Mouse (Mus musculus): ENCODE data around the gene Baiap2. TPM values are rescaled to one million over a fixed set of nuclear protein-coding genes. Genes with fewer than 3 reads are reported as not detected.
A peak's percentile ranks its signal among the peaks of the same experiment; 100 is the strongest.

Gene Baiap2
- polyA plus RNA-seq, 1 experiment from 2014 or later: 17.7 TPM

- Histone ChIP-seq H3K4me1 (ENCODE audit: control insufficient read depth, insufficient read depth, low read length) (peaks cover 17% of the 10 kb centered on the region), H3K36me3 (ENCODE audit: control insufficient read depth, insufficient read depth, low read length) (0 out of 2 replicates have a peak, but pooled peaks cover 2% of the 10 kb centered on the region), H3K27ac (replicated peaks; ENCODE audit: low read depth, low read length) (no peak overlapping the region), H3K9ac (ENCODE audit: low read length) (no peak overlapping the region), H3K4me3 (ENCODE audit: low read depth, low read length) (no peak overlapping the region), H3K4me2 (ENCODE audit: low read depth, severe bottlenecking) (no peak overlapping the region), H3K27me3 (ENCODE audit: control insufficient read depth, insufficient read depth, low read length) (no peaks in the 10 kb centered on the region), H3K9me3 (ENCODE audit: control insufficient read depth, low read length) (no peaks in the 10 kb centered on the region)
- DNase-seq (ENCODE audit: low spot score): peak; percentile 25
- WGBS: 55% methylated on average over 10 of the region's 10 CpGs
- no peak for ATAC-seq (ENCODE audit: insufficient number of reproducible peaks, low FRiP score, low TSS enrichment, low read depth)
Measured at GRCm38 (mm10) chr11:119989115-119989564, 46.6 kb downstream of the Baiap2 start.

- 0 out of 2 replicates have a peak, but pooled peaks have one; percentile 51 for ATAC-seq (ENCODE audit: insufficient number of reproducible peaks, low FRiP score, low TSS enrichment, low read depth)
- 65% methylated on average over 10 of the region's 10 CpGs for WGBS
- Histone ChIP-seq H3K4me3 (ENCODE audit: low read depth, low read length) (no peak overlapping the region), H3K9ac (ENCODE audit: low read length) (no peak overlapping the region), H3K4me1 (ENCODE audit: control insufficient read depth, insufficient read depth, low read length) (peaks cover 17% of the 10 kb centered on the region), H3K9me3 (ENCODE audit: control insufficient read depth, low read length) (no peaks in the 10 kb centered on the region), H3K36me3 (ENCODE audit: control insufficient read depth, insufficient read depth, low read length) (peaks cover 2% of the 10 kb centered on the region; the same call in 1 of the 2 replicates), H3K27me3 (ENCODE audit: control insufficient read depth, insufficient read depth, low read length) (no peaks in the 10 kb centered on the region), H3K27ac (replicated peaks; ENCODE audit: low read depth, low read length) (no peak overlapping the region), H3K4me2 (ENCODE audit: low read depth, severe bottlenecking) (no peak overlapping the region)
- DNase-seq (ENCODE audit: low spot score): no peak
Measured at GRCm38 (mm10) chr11:119990658-119991337, 48.2 kb downstream of the Baiap2 start.

- no peak overlapping the region for H3K27ac ChIP-seq (replicated peaks; ENCODE audit: low read depth, low read length)
- no peaks in the 10 kb centered on the region for H3K9me3 ChIP-seq (ENCODE audit: control insufficient read depth, low read length)
- 14% methylated on average over 10 of the region's 10 CpGs for WGBS
- H3K9ac ChIP-seq (ENCODE audit: low read length): no peak overlapping the region
- H3K4me1 ChIP-seq (ENCODE audit: control insufficient read depth, insufficient read depth, low read length): peaks cover 17% of the 10 kb centered on the region
- DNase-seq (ENCODE audit: low spot score) (peak; percentile 96), ATAC-seq (ENCODE audit: insufficient number of reproducible peaks, low FRiP score, low TSS enrichment, low read depth) (peak; percentile 35; the same call in 1 of the 2 replicates)
- no peaks in the 10 kb centered on the region for H3K27me3 ChIP-seq (ENCODE audit: control insufficient read depth, insufficient read depth, low read length)
- H3K36me3 ChIP-seq (ENCODE audit: control insufficient read depth, insufficient read depth, low read length): peaks cover 2% of the 10 kb centered on the region; the same call in 1 of the 2 replicates
- H3K4me3 ChIP-seq (ENCODE audit: low read depth, low read length): no peak overlapping the region
- H3K4me2 ChIP-seq (ENCODE audit: low read depth, severe bottlenecking): no peak overlapping the region
Measured at GRCm38 (mm10) chr11:119991338-119991678, 48.7 kb downstream of the Baiap2 start.

DNA sequence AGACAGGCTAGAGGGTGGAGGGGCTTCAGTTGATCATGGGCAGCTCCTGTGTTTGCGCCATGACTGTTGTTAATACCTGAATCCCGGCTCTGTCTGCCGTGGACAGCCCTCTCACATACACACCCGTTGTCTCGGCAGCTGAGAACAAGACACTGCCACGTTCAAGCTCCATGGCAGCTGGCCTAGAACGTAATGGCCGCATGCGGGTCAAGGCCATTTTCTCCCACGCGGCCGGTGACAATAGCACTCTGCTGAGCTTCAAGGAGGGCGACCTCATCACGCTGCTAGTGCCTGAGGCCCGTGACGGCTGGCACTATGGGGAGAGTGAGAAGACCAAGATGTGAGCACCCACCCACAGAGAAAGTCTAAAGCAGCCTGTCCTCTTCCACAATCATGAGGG, 54.8 kb downstream of the Baiap2 start:
- Histone ChIP-seq H3K27me3 (ENCODE audit: control insufficient read depth, insufficient read depth, low read length) (no peaks in the 10 kb centered on the region), H3K9me3 (ENCODE audit: control insufficient read depth, low read length) (no peaks in the 10 kb centered on the region), H3K27ac (replicated peaks; ENCODE audit: low read depth, low read length) (no peak overlapping the region), H3K4me2 (ENCODE audit: low read depth, severe bottlenecking) (no peak overlapping the region), H3K4me3 (ENCODE audit: low read depth, low read length) (no peak overlapping the region), H3K36me3 (ENCODE audit: control insufficient read depth, insufficient read depth, low read length) (peaks cover 5% of the 10 kb centered on the region), H3K4me1 (ENCODE audit: control insufficient read depth, insufficient read depth, low read length) (no peaks in the 10 kb centered on the region), H3K9ac (ENCODE audit: low read length) (no peak overlapping the region)
- 94% methylated on average over 16 of the region's 16 CpGs for WGBS
- ATAC-seq (ENCODE audit: insufficient number of reproducible peaks, low FRiP score, low TSS enrichment, low read depth) (no peak), DNase-seq (ENCODE audit: low spot score) (no peak)

DNA sequence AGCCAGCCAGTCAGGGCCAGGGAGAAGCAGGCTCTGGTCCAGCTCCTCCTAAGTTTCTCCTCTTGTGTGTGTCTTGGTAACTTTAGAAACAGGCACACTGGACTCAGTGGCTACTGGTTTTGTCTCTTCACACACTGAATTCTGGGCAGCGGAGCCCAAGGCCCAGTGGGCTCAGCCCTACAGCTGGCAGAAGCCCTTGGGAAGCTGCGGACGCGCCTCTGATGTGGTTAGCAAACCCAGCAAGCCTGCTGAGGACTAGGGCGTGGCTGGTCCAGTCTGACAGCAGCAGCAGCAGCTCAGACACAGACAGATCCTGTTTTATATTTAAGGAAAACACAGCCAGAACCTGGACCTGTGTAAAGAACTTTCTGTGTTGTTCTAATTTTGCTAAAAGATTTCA, 59.5 kb downstream of the Baiap2 start:
- 80% methylated on average over 5 of the region's 5 CpGs for WGBS
- ATAC-seq (ENCODE audit: insufficient number of reproducible peaks, low FRiP score, low TSS enrichment, low read depth) (no peak), DNase-seq (ENCODE audit: low spot score) (no peak)
- H3K9me3 ChIP-seq (ENCODE audit: control insufficient read depth, low read length): no peaks in the 10 kb centered on the region
- H3K36me3 ChIP-seq (ENCODE audit: control insufficient read depth, insufficient read depth, low read length): peaks cover 6% of the 10 kb centered on the region; the same call in 1 of the 2 replicates
- no peaks in the 10 kb centered on the region for H3K27me3 ChIP-seq (ENCODE audit: control insufficient read depth, insufficient read depth, low read length)
- no peak overlapping the region for H3K4me2 ChIP-seq (ENCODE audit: low read depth, severe bottlenecking)
- H3K27ac ChIP-seq (replicated peaks; ENCODE audit: low read depth, low read length): no peak overlapping the region
- no peak overlapping the region for H3K9ac ChIP-seq (ENCODE audit: low read length)
- no peaks in the 10 kb centered on the region for H3K4me1 ChIP-seq (ENCODE audit: control insufficient read depth, insufficient read depth, low read length)
- no peak overlapping the region for H3K4me3 ChIP-seq (ENCODE audit: low read depth, low read length)

DNA sequence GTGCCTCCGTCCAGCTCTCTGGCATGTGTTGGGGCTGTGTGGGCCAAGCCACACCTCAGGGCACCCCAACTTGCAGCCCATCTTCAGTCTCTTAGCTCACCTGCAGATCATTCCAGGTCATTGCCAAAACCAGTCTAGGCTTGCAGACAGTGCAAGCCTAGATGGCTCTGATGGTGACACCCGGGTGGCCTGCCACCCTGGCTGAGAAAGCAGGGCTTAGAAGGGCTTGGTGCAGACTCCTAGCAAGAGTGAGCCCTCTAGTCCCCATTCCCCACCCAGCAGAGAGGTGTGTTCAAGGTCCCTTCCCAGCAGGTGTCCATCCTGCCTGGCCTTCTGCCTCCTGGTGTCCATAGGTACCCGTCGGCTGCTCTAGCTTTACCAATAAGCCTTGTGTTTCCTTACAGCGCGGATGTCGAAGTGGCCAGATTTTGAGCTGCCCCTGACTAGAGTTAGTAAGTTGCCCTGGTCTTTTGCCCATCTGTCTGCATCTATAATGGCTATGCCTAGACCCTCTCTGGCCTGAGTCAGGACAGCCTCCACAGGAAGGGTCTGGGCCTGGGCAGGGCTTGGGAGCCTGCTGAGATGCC, 60.2 kb downstream of the Baiap2 start:
- ATAC-seq (ENCODE audit: insufficient number of reproducible peaks, low FRiP score, low TSS enrichment, low read depth) (no peak), DNase-seq (ENCODE audit: low spot score) (no peak)
- Histone ChIP-seq H3K4me3 (ENCODE audit: low read depth, low read length) (no peak overlapping the region), H3K27ac (replicated peaks; ENCODE audit: low read depth, low read length) (no peak overlapping the region), H3K36me3 (ENCODE audit: control insufficient read depth, insufficient read depth, low read length) (peaks cover 4% of the 10 kb centered on the region; the same call in 1 of the 2 replicates), H3K4me1 (ENCODE audit: control insufficient read depth, insufficient read depth, low read length) (no peaks in the 10 kb centered on the region), H3K9me3 (ENCODE audit: control insufficient read depth, low read length) (no peaks in the 10 kb centered on the region), H3K4me2 (ENCODE audit: low read depth, severe bottlenecking) (no peak overlapping the region), H3K9ac (ENCODE audit: low read length) (no peak overlapping the region), H3K27me3 (ENCODE audit: control insufficient read depth, insufficient read depth, low read length) (no peaks in the 10 kb centered on the region)
- 93% methylated on average over 7 of the region's 7 CpGs for WGBS

DNA sequence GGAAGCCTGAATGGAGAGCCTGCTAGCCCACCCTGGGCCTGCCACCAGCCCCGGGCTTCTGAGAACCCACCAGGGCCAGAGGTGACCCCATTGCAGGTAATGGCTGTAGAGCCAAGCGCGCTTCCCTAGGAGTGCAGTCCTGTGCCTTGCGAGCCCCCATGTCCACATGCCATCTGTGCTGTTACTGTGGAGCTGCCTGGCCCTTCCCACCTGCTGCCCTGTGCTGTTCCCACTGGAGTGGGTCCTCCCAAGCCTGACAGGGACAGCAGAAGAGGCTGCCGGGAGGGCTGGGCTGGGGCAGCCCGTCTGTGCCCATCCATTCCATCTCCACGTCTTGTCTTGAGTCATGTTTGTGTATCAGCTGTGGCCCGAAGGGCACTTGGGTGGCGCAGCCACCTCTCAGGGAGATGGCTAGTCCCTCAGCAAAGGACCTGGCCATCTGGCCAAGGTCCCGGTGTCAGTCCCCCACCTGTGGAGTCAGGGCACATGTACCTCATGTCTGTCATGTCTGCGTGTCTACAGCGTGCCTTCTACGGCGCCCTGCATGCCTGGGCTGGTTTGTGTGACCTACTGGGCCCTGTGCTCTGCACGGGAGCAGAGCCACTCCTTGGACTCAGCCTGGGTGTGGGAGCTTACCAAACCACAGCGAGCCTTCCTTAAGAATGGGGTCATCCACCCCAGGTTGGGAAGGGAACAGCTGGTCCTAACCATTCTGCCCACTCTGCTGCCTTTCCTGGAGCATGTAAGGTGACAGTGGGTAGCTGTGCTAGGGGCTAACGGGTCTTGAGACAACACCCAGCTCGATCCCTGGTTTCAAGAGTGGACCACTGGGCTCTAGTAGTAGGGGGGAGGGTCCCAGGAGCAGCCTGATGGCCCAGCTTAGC, 63.1 kb downstream of the Baiap2 start:
- 90% methylated on average over 18 of the region's 18 CpGs for WGBS
- Histone ChIP-seq H3K4me1 (ENCODE audit: control insufficient read depth, insufficient read depth, low read length) (no peaks in the 10 kb centered on the region), H3K4me3 (ENCODE audit: low read depth, low read length) (no peak overlapping the region)

GRCm38 (mm10) chr11:120007496-120008080, 65.0 kb downstream of the Baiap2 start:
- Histone ChIP-seq H3K4me2 (ENCODE audit: low read depth, severe bottlenecking) (no peak overlapping the region), H3K4me1 (ENCODE audit: control insufficient read depth, insufficient read depth, low read length) (0 out of 2 replicates have a peak, but pooled peaks cover 2% of the 10 kb centered on the region), H3K27ac (replicated peaks; ENCODE audit: low read depth, low read length) (no peak overlapping the region), H3K27me3 (ENCODE audit: control insufficient read depth, insufficient read depth, low read length) (peaks cover 6% of the 10 kb centered on the region; the same call in 1 of the 2 replicates), H3K4me3 (ENCODE audit: low read depth, low read length) (no peak overlapping the region), H3K9me3 (ENCODE audit: control insufficient read depth, low read length) (no peaks in the 10 kb centered on the region), H3K36me3 (ENCODE audit: control insufficient read depth, insufficient read depth, low read length) (0 out of 2 replicates have a peak, but pooled peaks cover 3% of the 10 kb centered on the region), H3K9ac (ENCODE audit: low read length) (no peak overlapping the region)
- ATAC-seq (ENCODE audit: insufficient number of reproducible peaks, low FRiP score, low TSS enrichment, low read depth) (no peak), DNase-seq (ENCODE audit: low spot score) (no peak)
- 83% methylated on average over 4 of the region's 4 CpGs for WGBS

More for the DNA sequence above, 63.1 kb downstream of the Baiap2 start:
- Histone ChIP-seq H3K36me3 (ENCODE audit: control insufficient read depth, insufficient read depth, low read length) (0 out of 2 replicates have a peak, but pooled peaks cover 3% of the 10 kb centered on the region), H3K27ac (replicated peaks; ENCODE audit: low read depth, low read length) (no peak overlapping the region), H3K4me2 (ENCODE audit: low read depth, severe bottlenecking) (no peak overlapping the region), H3K9ac (ENCODE audit: low read length) (no peak overlapping the region), H3K9me3 (ENCODE audit: control insufficient read depth, low read length) (no peaks in the 10 kb centered on the region), H3K27me3 (ENCODE audit: control insufficient read depth, insufficient read depth, low read length) (no peaks in the 10 kb centered on the region)
- DNase-seq (ENCODE audit: low spot score): no peak
- ATAC-seq (ENCODE audit: insufficient number of reproducible peaks, low FRiP score, low TSS enrichment, low read depth): no peak

All from limb, embryonic 11.5 days (tissue).